Mouse (Mus musculus) effector memory CD4-positive, alpha-beta T cell, adult 5 months (primary cell): ENCODE measurements around the gene Rwdd3. TPM values are rescaled to one million over a fixed set of nuclear protein-coding genes. Genes with fewer than 3 reads are reported as not detected.

Experiments used
- polyA plus RNA-seq: library from polyadenylated mRNA; unstranded; fragments of 100-300 nt; shearing (Covaris generic); gene quantifications from one replicate; pipeline ENCODE4 v1.2.1, GENCODE M21; 2017

The Rwdd3 gene
- 1.3 TPM for polyA plus RNA-seq

GRCm38 (mm10) chr3:121171243-121171871 is at the start of gene Rwdd3:
TSS of gene Rwdd3 (minus strand) at chr3:121171695.

Other genes with a start within 250 kb of the Rwdd3 start
- not detected for gene Tmem56, start 111.4 kb upstream of the Rwdd3 start, polyA plus RNA-seq
- 10.3 TPM for gene Alg14, start 120.1 kb upstream of the Rwdd3 start, polyA plus RNA-seq